8 mouse cellular contexts compared by ENCODE assay signal in genomic region chr13:28552974-28553750, GRCm38 (mm10).
DNase-seq lines count a peak whose midpoint lies in the region; ATAC-seq lines count a peak whose summit lies in the region.

No protein-coding gene starts in this region.

- no peak overlapping the region for H3K9ac ChIP-seq in forebrain, embryonic 11.5 days (ENCODE audit: low read length)
- H3K9ac ChIP-seq in lung, embryonic 16.5 days (ENCODE audit: low read length) = no peak overlapping the region
- H3K9ac ChIP-seq in stomach, embryonic 15.5 days = no peak overlapping the region

- no peaks in the 10 kb centered on the region for H3K27me3 ChIP-seq in forebrain, embryonic 10.5 days (ENCODE audit: poor library complexity, severe bottlenecking)
- no peaks in the 10 kb centered on the region for H3K27me3 ChIP-seq in forebrain, embryonic 11.5 days (ENCODE audit: control insufficient read depth, insufficient read depth, low read length)
- no peaks in the 10 kb centered on the region for H3K27me3 ChIP-seq in lung, embryonic 16.5 days (ENCODE audit: control insufficient read depth, insufficient read depth, low read depth, low read length)
- H3K27me3 ChIP-seq in stomach, embryonic 15.5 days (replicated peaks) = no peaks in the 10 kb centered on the region

- 58% methylated on average over 10 of the region's 10 CpGs for WGBS in forebrain, embryonic 10.5 days
- WGBS in forebrain, embryonic 11.5 days = 53% methylated on average over 10 of the region's 10 CpGs
- 41% methylated on average over 10 of the region's 10 CpGs for WGBS in lung, embryonic 16.5 days
- WGBS in stomach, embryonic 15.5 days = 51% methylated on average over 10 of the region's 10 CpGs

- no peaks in the 10 kb centered on the region for H3K9me3 ChIP-seq in forebrain, embryonic 10.5 days
- H3K9me3 ChIP-seq in forebrain, embryonic 11.5 days (ENCODE audit: control insufficient read depth, low read length) = no peaks in the 10 kb centered on the region
- H3K9me3 ChIP-seq in lung, embryonic 16.5 days (ENCODE audit: control insufficient read depth, low read length) = no peaks in the 10 kb centered on the region
- no peaks in the 10 kb centered on the region for H3K9me3 ChIP-seq in stomach, embryonic 15.5 days

- H3K36me3 ChIP-seq in forebrain, embryonic 10.5 days (replicated peaks) = peaks cover 16% of the 10 kb centered on the region
- H3K36me3 ChIP-seq in forebrain, embryonic 11.5 days (ENCODE audit: control insufficient read depth, insufficient read depth, low read length) = no peaks in the 10 kb centered on the region
- no peaks in the 10 kb centered on the region for H3K36me3 ChIP-seq in lung, embryonic 16.5 days (ENCODE audit: control insufficient read depth, insufficient read depth, low read length)
- H3K36me3 ChIP-seq in stomach, embryonic 15.5 days = no peaks in the 10 kb centered on the region

- H3K27ac ChIP-seq in forebrain, embryonic 10.5 days = peak overlapping the region; percentile 77
- H3K27ac ChIP-seq in forebrain, embryonic 11.5 days (ENCODE audit: low read depth, low read length) = no peak overlapping the region
- H3K27ac ChIP-seq in lung, embryonic 16.5 days (ENCODE audit: low read length) = peak overlapping the region; percentile 83
- H3K27ac ChIP-seq in stomach, embryonic 15.5 days = peak overlapping the region; percentile 36; the same call in 1 of the 2 replicates

- H3K4me2 ChIP-seq in forebrain, embryonic 11.5 days (ENCODE audit: low read depth, low read length, severe bottlenecking) = no peak overlapping the region
- no peak overlapping the region for H3K4me2 ChIP-seq in lung, embryonic 16.5 days (ENCODE audit: low read depth, low read length)
- no peak overlapping the region for H3K4me2 ChIP-seq in stomach, embryonic 15.5 days

- H3K4me3 ChIP-seq in forebrain, embryonic 10.5 days = no peak overlapping the region
- H3K4me3 ChIP-seq in forebrain, embryonic 11.5 days (ENCODE audit: low read depth, low read length) = no peak overlapping the region
- H3K4me3 ChIP-seq in lung, embryonic 16.5 days (ENCODE audit: low read length) = no peak overlapping the region
- H3K4me3 ChIP-seq in stomach, embryonic 15.5 days (replicated peaks) = no peak overlapping the region

- DNase-seq in forebrain, embryonic 10.5 days (ENCODE audit: extremely low spot score, low spot score) = no peak
- no peak for DNase-seq in forebrain, embryonic 11.5 days (ENCODE audit: low spot score)
- no peak for DNase-seq in lung, postnatal 36 days
- DNase-seq in layer of hippocampus, postnatal 36 days = peak; percentile 11 to 27
- no peak for DNase-seq in cerebellum, adult 11 months
- DNase-seq in cerebellum, adult 11-12 months = no peak

- H3K4me1 ChIP-seq in forebrain, embryonic 10.5 days = peaks cover 35% of the 10 kb centered on the region
- no peaks in the 10 kb centered on the region for H3K4me1 ChIP-seq in forebrain, embryonic 11.5 days (replicated peaks; ENCODE audit: control insufficient read depth, insufficient read depth, low read length)
- peaks cover 14% of the 10 kb centered on the region for H3K4me1 ChIP-seq in lung, embryonic 16.5 days (replicated peaks; ENCODE audit: control insufficient read depth, insufficient read depth, low read length)
- H3K4me1 ChIP-seq in stomach, embryonic 15.5 days = peaks cover 6% of the 10 kb centered on the region; the same call in 1 of the 2 replicates

- no peak for ATAC-seq in forebrain, embryonic 11.5 days (replicated peaks; ENCODE audit: low FRiP score)
- peak; percentile 13; the same call in 1 of the 2 replicates for ATAC-seq in lung, embryonic 16.5 days (ENCODE audit: low read depth)
- no peak for ATAC-seq in stomach, embryonic 15.5 days (ENCODE audit: insufficient read depth, low FRiP score, low read depth)

Comparison
In these comparisons a context has a peak if more than half of its experiments do, and no peak if none do; other contexts are left out.
1. DNase-seq: peak in layer of hippocampus, postnatal 36 days (2 of 2); none in forebrain, embryonic 10.5 days (single experiment), forebrain, embryonic 11.5 days (single experiment), lung, postnatal 36 days (single experiment), cerebellum, adult 11 months (single experiment) and cerebellum, adult 11-12 months (single experiment).